Mouse (Mus musculus) brain, embryonic 14.5 days (tissue): ENCODE results near the gene Ifnar1.

Experiments
- CTCF ChIP-seq: fragments of 200-500 bp; IDR thresholded peaks from 2 replicates; pipeline ENCODE4 v1.5.1; 2012; ENCODE audit warnings: inconsistent platforms, mild to moderate bottlenecking, moderate library complexity, borderline replicate concordance; ENCODE audit not compliant: insufficient read depth, insufficient read length; ENCODE audit errors: extremely low read depth
- POLR2A ChIP-seq: fragments of 200-500 bp; IDR thresholded peaks from 2 replicates; pipeline ENCODE4 v1.6.1; 2012; ENCODE audit warnings: mild to moderate bottlenecking, inconsistent platforms, borderline replicate concordance; ENCODE audit not compliant: poor library complexity, insufficient read depth, insufficient read length, severe bottlenecking; ENCODE audit errors: extremely low read depth

DNA sequence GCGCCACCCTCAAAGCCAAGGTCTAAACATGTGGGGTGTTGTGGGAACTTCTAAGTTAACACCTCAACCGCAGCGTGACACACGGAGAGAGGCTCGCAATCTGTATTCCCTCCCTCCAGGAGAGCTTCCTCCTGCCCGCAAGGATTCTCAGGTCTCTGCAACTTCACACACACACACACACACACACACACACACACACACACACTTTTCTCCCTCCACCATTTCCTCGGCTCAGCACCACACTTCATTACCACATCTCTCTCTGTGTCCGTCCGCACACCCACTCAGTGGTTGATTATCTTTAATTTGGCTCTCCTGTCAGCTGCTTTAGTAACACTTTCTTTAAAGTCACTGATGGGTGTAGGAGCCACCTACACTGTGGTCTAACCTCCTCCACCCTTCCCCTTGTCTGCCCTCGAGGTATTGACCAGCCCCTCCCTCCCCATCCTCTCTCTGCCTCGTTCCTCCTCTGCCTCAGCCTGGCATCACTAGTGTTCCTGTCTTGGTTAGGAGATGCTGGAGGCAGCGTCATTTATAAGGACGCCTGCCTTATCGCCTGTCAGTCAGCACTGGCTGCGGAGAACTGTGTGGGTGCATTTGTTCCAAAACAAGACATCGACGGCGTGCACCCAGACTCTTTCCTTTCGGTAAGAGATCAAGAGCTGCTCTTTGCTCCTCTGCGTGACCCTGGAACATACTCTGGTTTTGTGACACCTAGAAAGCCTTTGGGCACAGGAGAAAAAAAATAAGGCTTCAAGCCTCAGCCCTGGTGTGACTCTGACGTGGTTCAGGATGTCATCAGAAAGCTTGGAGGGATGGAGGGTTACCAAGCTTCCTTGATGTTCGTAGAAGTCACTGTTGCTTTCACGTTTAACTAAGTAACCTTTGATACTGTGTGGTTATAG, 48.3 kb downstream of the Ifnar1 start:
- TF ChIP-seq POLR2A = no peak
- no peak for TF ChIP-seq CTCF
